Mouse (Mus musculus): ENCODE measurements around the gene Coasy. TPM values are rescaled to one million over a fixed set of nuclear protein-coding genes. Genes with fewer than 3 reads are reported as not detected.

Gene Coasy
- polyA plus RNA-seq, 1 experiment from 2014 or later, result 18.9 TPM

DNA sequence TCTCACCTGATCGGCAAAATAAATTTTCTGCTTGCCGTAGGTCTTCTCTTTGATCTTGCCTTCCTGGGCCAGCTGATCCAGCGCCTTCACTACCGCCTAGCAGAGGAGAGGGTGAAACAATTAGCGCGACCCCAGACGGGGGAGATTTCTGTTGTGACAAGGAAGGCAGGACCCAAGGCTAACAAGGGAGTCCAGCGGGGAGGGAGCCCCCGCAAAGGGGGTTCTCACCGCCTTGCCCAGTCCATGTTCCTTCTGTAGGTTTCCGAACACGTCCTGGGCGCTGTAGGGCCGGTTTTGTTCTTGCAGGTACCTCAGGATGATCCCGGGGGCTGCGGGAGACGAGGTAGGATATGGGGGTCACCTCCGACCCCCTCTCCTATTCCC is 12.6 kb downstream of the Coasy start:
- Histone ChIP-seq H3K9ac (peak overlapping the region; percentile 88), H3K27me3 (no peaks in the 10 kb centered on the region), H3K4me2 (peak overlapping the region; percentile 97), H3K4me3 (replicated peaks) (peak overlapping the region; percentile 79), H3K9me3 (replicated peaks) (no peaks in the 10 kb centered on the region), H3K36me3 (replicated peaks) (peaks cover 72% of the 10 kb centered on the region), H3K27ac (replicated peaks) (peak overlapping the region; percentile 96), H3K4me1 (replicated peaks) (peaks cover 28% of the 10 kb centered on the region)
- under 1% methylated on average over 18 of the region's 18 CpGs for WGBS (ENCODE audit: insufficient replicate concordance)
- 0 out of 2 replicates have a peak, but pooled peaks have one; percentile 1 for ATAC-seq (ENCODE audit: insufficient read depth)

DNA sequence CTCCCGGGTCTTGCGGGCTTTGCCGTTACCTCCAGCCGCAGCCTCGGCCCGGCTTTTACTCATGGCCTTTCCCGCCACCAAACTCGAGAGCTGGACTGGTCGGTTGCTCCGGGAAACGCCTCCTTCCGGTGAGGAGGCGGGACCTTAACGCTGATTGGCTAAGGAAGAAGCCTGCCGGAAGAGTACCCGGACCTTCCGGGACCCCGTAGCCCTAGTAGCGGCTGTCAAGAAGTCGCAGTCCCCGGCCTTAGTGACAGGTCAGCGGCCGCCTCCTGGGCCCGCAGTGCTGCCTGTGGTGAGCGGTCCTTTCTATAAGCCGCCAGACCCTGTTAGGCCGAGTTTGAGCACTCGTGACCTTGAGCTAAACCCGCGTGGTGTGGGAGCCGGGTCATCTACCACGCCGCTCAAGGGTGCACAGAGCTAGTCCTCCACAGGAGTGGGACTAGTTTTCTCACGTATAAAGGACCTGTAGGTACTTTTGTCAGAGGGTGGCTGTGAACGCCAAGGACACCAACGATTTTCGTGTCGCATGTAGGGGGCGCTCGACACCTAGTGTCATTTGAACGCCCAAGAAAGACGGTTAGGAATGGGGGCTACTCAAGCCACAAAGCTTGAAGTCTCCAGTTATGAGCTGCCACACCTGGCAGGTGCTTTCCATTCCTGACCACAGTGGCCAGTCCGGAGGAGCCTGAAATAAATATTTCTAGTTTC is 13.1 kb downstream of the Coasy start, which contains the start of gene Psmc3ip:
Psmc3ip (minus strand) TSS at position 123 of the 711 bp plus-strand sequence.
- peak; percentile 97 for ATAC-seq (ENCODE audit: insufficient read depth)
- no peaks in the 10 kb centered on the region for H3K9me3 ChIP-seq (replicated peaks)
- no peaks in the 10 kb centered on the region for H3K27me3 ChIP-seq
- WGBS (ENCODE audit: insufficient replicate concordance), result under 1% methylated on average over 43 of the region's 43 CpGs
- H3K4me1 ChIP-seq (replicated peaks), result peaks cover 28% of the 10 kb centered on the region
- peak within 1 kb of the TSS; percentile 79 for H3K4me3 ChIP-seq (replicated peaks)
- peak within 1 kb of the TSS; percentile 88 for H3K9ac ChIP-seq
- peaks cover 72% of the 10 kb centered on the region for H3K36me3 ChIP-seq (replicated peaks)
- H3K27ac ChIP-seq (replicated peaks), result peak within 1 kb of the TSS; percentile 96
- H3K4me2 ChIP-seq, result peak within 1 kb of the TSS; percentile 97

DNA sequence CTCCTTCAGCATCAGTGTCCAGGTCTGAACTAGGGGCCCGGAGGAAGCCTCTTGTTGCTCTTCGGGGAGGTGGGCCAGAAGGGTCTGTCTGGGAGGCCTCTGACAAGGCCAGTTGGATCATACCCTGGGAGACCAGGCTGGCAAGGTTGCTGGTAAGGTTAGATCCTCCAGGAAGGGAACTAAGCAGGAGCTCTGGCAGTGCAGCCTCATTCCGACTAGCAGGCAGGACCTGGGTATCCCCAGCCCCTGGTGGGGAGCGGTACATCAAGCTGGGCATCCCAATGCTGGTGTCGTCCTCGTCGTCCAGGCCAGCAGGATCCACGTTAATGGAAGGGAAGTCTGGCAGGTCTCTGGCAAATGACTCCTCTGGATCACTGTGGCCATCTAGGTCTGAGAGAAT is 15.9 kb downstream of the Coasy start:
- no peak for ATAC-seq (ENCODE audit: insufficient read depth)
- H3K4me2 ChIP-seq, result no peak overlapping the region
- H3K36me3 ChIP-seq (replicated peaks), result peaks cover 72% of the 10 kb centered on the region
- 90% methylated on average over 8 of the region's 8 CpGs for WGBS (ENCODE audit: insufficient replicate concordance)
- H3K4me3 ChIP-seq (replicated peaks), result no peak overlapping the region
- H3K27me3 ChIP-seq, result no peaks in the 10 kb centered on the region
- H3K9me3 ChIP-seq (replicated peaks), result no peaks in the 10 kb centered on the region
- peaks cover 28% of the 10 kb centered on the region for H3K4me1 ChIP-seq (replicated peaks)
- no peak overlapping the region for H3K27ac ChIP-seq (replicated peaks)
- no peak overlapping the region for H3K9ac ChIP-seq

DNA sequence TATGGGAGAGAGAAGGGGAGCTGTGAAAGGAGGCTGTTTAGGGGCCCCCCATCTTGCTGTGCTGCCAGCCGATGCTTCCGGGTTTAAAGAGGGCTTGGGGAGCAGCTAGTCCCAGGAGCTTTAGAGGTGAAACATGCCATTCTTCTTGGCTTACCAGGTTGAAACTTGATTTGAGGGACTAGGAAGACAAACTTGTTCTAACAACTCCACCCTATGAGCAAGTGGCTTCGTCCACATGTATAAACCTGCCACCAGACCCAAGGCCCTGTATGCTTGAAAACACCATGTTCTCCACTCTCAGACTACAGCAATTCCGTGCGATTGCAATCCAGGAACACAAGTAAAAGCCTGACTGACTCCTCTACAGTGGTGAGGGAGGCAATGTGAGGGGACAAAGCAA is 20.6 kb downstream of the Coasy start:
- Histone ChIP-seq H3K4me3 (replicated peaks) (no peak overlapping the region), H3K4me2 (no peak overlapping the region), H3K4me1 (replicated peaks) (no peaks in the 10 kb centered on the region), H3K9me3 (replicated peaks) (no peaks in the 10 kb centered on the region), H3K36me3 (replicated peaks) (peaks cover 90% of the 10 kb centered on the region), H3K27ac (replicated peaks) (no peak overlapping the region), H3K9ac (no peak overlapping the region), H3K27me3 (no peaks in the 10 kb centered on the region)
- WGBS (ENCODE audit: insufficient replicate concordance), result 84% methylated on average over 5 of the region's 5 CpGs
- ATAC-seq (ENCODE audit: insufficient read depth), result no peak

GRCm38 (mm10) chr11:101109351-101109750 is 27.0 kb downstream of the Coasy start:
- Histone ChIP-seq H3K27me3 (no peaks in the 10 kb centered on the region), H3K4me3 (replicated peaks) (no peak overlapping the region), H3K4me2 (no peak overlapping the region), H3K9me3 (replicated peaks) (no peaks in the 10 kb centered on the region), H3K4me1 (replicated peaks) (peaks cover 13% of the 10 kb centered on the region; the same call in 1 of the 2 replicates), H3K27ac (replicated peaks) (no peak overlapping the region), H3K36me3 (replicated peaks) (peaks cover 42% of the 10 kb centered on the region), H3K9ac (no peak overlapping the region)
- 88% methylated on average over 4 of the region's 4 CpGs for WGBS (ENCODE audit: insufficient replicate concordance)
- no peak for ATAC-seq (ENCODE audit: insufficient read depth)

GRCm38 (mm10) chr11:101110708-101111107 is 28.3 kb downstream of the Coasy start:
- Histone ChIP-seq H3K4me3 (replicated peaks) (no peak overlapping the region), H3K9ac (no peak overlapping the region), H3K4me2 (no peak overlapping the region), H3K9me3 (replicated peaks) (no peaks in the 10 kb centered on the region), H3K27me3 (no peaks in the 10 kb centered on the region), H3K27ac (replicated peaks) (no peak overlapping the region), H3K4me1 (replicated peaks) (peaks cover 21% of the 10 kb centered on the region), H3K36me3 (replicated peaks) (peaks cover 32% of the 10 kb centered on the region)
- WGBS (ENCODE audit: insufficient replicate concordance), result 53% methylated on average over 5 of the region's 5 CpGs
- ATAC-seq (ENCODE audit: insufficient read depth), result no peak

- WGBS (ENCODE audit: insufficient replicate concordance), result 83% methylated on average over 4 of the region's 4 CpGs
- Histone ChIP-seq H3K27ac (replicated peaks) (no peak overlapping the region), H3K36me3 (replicated peaks) (peaks cover 32% of the 10 kb centered on the region), H3K4me3 (replicated peaks) (no peak overlapping the region), H3K4me2 (no peak overlapping the region), H3K9me3 (replicated peaks) (no peaks in the 10 kb centered on the region), H3K9ac (no peak overlapping the region), H3K4me1 (replicated peaks) (peaks cover 26% of the 10 kb centered on the region), H3K27me3 (no peaks in the 10 kb centered on the region)
- no peak for ATAC-seq (ENCODE audit: insufficient read depth)
Observed at GRCm38 (mm10) chr11:101111178-101111577, 28.8 kb downstream of the Coasy start.

DNA sequence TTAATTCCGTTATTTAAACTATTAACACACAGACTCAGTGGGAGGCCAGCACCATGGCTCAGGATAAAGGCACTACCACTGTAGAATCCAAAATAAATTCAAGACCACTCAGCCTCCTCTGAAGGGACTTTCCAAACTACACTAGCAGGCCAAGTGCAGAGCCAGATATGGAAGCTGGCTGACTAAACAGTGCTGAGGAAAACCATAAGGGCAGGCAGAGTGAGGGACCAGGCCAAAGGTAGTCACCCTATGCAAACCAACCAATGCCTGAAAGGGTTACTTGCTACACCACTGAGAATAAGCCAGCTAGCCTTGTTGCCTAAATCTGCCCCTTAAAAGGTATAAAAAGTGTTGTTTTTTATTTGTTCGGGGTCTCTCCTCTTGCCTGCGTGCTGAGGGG is 29.8 kb downstream of the Coasy start:
- Histone ChIP-seq H3K4me2 (no peak overlapping the region), H3K4me3 (replicated peaks) (no peak overlapping the region), H3K27me3 (no peaks in the 10 kb centered on the region), H3K36me3 (replicated peaks) (peaks cover 39% of the 10 kb centered on the region), H3K9me3 (replicated peaks) (no peaks in the 10 kb centered on the region), H3K27ac (replicated peaks) (no peak overlapping the region), H3K4me1 (replicated peaks) (peaks cover 32% of the 10 kb centered on the region), H3K9ac (no peak overlapping the region)
- no peak for ATAC-seq (ENCODE audit: insufficient read depth)
- WGBS (ENCODE audit: insufficient replicate concordance), result 83% methylated on average over 3 of the region's 3 CpGs

- no peak overlapping the region for H3K9ac ChIP-seq
- 73% methylated on average over 2 of the region's 2 CpGs for WGBS (ENCODE audit: insufficient replicate concordance)
- 0 out of 2 replicates have a peak overlapping the region, but pooled peaks have one; percentile 1 for H3K27ac ChIP-seq (replicated peaks)
- no peaks in the 10 kb centered on the region for H3K27me3 ChIP-seq
- no peak for ATAC-seq (ENCODE audit: insufficient read depth)
- H3K4me3 ChIP-seq (replicated peaks), result no peak overlapping the region
- peaks cover 49% of the 10 kb centered on the region for H3K4me1 ChIP-seq (replicated peaks)
- H3K4me2 ChIP-seq, result no peak overlapping the region
- peaks cover 32% of the 10 kb centered on the region for H3K36me3 ChIP-seq (replicated peaks)
- H3K9me3 ChIP-seq (replicated peaks), result no peaks in the 10 kb centered on the region
Observed at GRCm38 (mm10) chr11:101115564-101115963, 33.2 kb downstream of the Coasy start.

DNA sequence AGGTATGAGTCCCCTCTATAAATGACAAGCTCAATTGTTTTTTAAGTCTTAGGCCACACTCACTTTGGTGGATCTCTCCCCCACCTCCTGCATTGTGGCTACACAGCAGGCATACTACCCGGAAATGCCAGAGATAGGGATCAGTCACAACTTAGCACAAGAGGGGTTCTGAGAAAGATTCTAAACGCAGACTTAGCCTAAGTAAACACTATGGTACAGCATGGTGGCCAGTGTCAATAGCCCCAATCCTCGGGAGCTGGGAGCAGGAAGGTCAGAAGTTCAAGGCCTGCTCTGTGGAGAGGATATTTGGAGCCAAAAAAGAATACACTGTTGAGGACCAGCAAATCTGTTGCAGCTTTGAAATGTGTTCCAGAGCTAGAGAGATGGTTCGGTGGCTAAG is 35.7 kb downstream of the Coasy start:
- Histone ChIP-seq H3K27ac (replicated peaks) (peak overlapping the region; percentile 97), H3K9me3 (replicated peaks) (no peaks in the 10 kb centered on the region), H3K36me3 (replicated peaks) (peaks cover 33% of the 10 kb centered on the region), H3K4me2 (peak overlapping the region; percentile 80), H3K27me3 (no peaks in the 10 kb centered on the region), H3K9ac (peak overlapping the region; percentile 96), H3K4me1 (replicated peaks) (peaks cover 49% of the 10 kb centered on the region), H3K4me3 (replicated peaks) (peak overlapping the region; percentile 93)
- ATAC-seq (ENCODE audit: insufficient read depth), result no peak
- 15% methylated on average over 4 of the region's 4 CpGs for WGBS (ENCODE audit: insufficient replicate concordance)

GRCm38 (mm10) chr11:101119131-101119760 is 36.9 kb downstream of the Coasy start:
- H3K4me2 ChIP-seq, result peak overlapping the region; percentile 80
- no peaks in the 10 kb centered on the region for H3K9me3 ChIP-seq (replicated peaks)
- no peaks in the 10 kb centered on the region for H3K27me3 ChIP-seq
- H3K9ac ChIP-seq, result peak overlapping the region; percentile 96
- H3K36me3 ChIP-seq (replicated peaks), result peaks cover 39% of the 10 kb centered on the region
- ATAC-seq (ENCODE audit: insufficient read depth), result peak; percentile 77
- WGBS (ENCODE audit: insufficient replicate concordance), result under 1% methylated on average over 39 of the region's 39 CpGs
- H3K27ac ChIP-seq (replicated peaks), result peak overlapping the region; percentile 97
- peak overlapping the region; percentile 93 for H3K4me3 ChIP-seq (replicated peaks)
- peaks cover 49% of the 10 kb centered on the region for H3K4me1 ChIP-seq (replicated peaks)
